Mouse (Mus musculus): ENCODE measurements around the gene Olfr433. TPM values are rescaled to one million over a fixed set of nuclear protein-coding genes. Genes with fewer than 3 reads are reported as not detected.

Gene Olfr433
- 0.17 and 0.27 TPM in 2 replicates for polyA plus RNA-seq (2012; rRNA removed; ENCODE audit: low replicate concordance)

GRCm38 (mm10) chr1:174040523-174041177, at the start of gene Olfr433:
Gene Olfr433, plus strand, starts transcription at chr1:174040705.

GRCm38 (mm10) chr1:174031698-174032097, 8.8 kb upstream of the Olfr433 start, which contains the start of gene Ifi205:
Gene Ifi205, minus strand, starts transcription at chr1:174031810.

GRCm38 (mm10) chr1:174048893-174049292, 8.4 kb downstream of the Olfr433 start, which contains the start of gene Olfr432:
Gene Olfr432, plus strand, starts transcription at chr1:174049205.

GRCm38 (mm10) chr1:174066305-174066704, 25.8 kb downstream of the Olfr433 start, which contains the start of gene Olfr430:
Gene Olfr430, plus strand, starts transcription at chr1:174066605.

GRCm38 (mm10) chr1:174084031-174084430, 43.5 kb downstream of the Olfr433 start, which contains the start of gene Olfr429:
Gene Olfr429, plus strand, starts transcription at chr1:174084331.

Other genes starting within 250 kb of the Olfr433 start
- gene Ifi211, start 127.7 kb upstream of the Olfr433 start, polyA plus RNA-seq (2012; rRNA removed; ENCODE audit: low replicate concordance) = 2.6 and 3.2 TPM in 2 replicates
- gene Mndal, start 98.2 kb upstream of the Olfr433 start, polyA plus RNA-seq (2012; rRNA removed; ENCODE audit: low replicate concordance) = 7.7 TPM in 2 replicates
- gene Ifi203, start 98.0 kb upstream of the Olfr433 start, polyA plus RNA-seq (2012; rRNA removed; ENCODE audit: low replicate concordance) = 14.8 and 22.6 TPM in 2 replicates
- gene Ifi202b, start 58.0 kb upstream of the Olfr433 start, polyA plus RNA-seq (2012; rRNA removed; ENCODE audit: low replicate concordance) = 1.3 TPM in 1 of 2 replicates, not detected in the other
- gene Ifi205, start 8.9 kb upstream of the Olfr433 start, polyA plus RNA-seq (2012; rRNA removed; ENCODE audit: low replicate concordance) = 4.1 and 7.4 TPM in 2 replicates
- 0.21 TPM in 1 of 2 replicates, not detected in the other for gene Olfr432, start 8.5 kb downstream of the Olfr433 start, polyA plus RNA-seq (2012; rRNA removed; ENCODE audit: low replicate concordance)
- gene Olfr430, start 25.9 kb downstream of the Olfr433 start, polyA plus RNA-seq (2012; rRNA removed; ENCODE audit: low replicate concordance) = not detected in 2 replicates
- gene Olfr429, start 43.6 kb downstream of the Olfr433 start, polyA plus RNA-seq (2012; rRNA removed; ENCODE audit: low replicate concordance) = not detected in 2 replicates
- gene Olfr427, start 56.2 kb downstream of the Olfr433 start, polyA plus RNA-seq (2012; rRNA removed; ENCODE audit: low replicate concordance) = not detected in 2 replicates
- gene Olfr231, start 80.5 kb downstream of the Olfr433 start, polyA plus RNA-seq (2012; rRNA removed; ENCODE audit: low replicate concordance) = not detected in 2 replicates
- not detected in 2 replicates for gene Olfr424, start 90.8 kb downstream of the Olfr433 start, polyA plus RNA-seq (2012; rRNA removed; ENCODE audit: low replicate concordance)
- not detected in 2 replicates for gene Olfr420, start 114.9 kb downstream of the Olfr433 start, polyA plus RNA-seq (2012; rRNA removed; ENCODE audit: low replicate concordance)
- 0.01 and 0.03 TPM in 2 replicates for gene Spta1, start 132.1 kb downstream of the Olfr433 start, polyA plus RNA-seq (2012; rRNA removed; ENCODE audit: low replicate concordance)
- gene Olfr419, start 211.4 kb downstream of the Olfr433 start, polyA plus RNA-seq (2012; rRNA removed; ENCODE audit: low replicate concordance) = not detected in 2 replicates